Mouse (Mus musculus) erythroblast, embryonic 14.5 days (primary cell): ENCODE measurements around the gene Ccnk. TPM values are rescaled to one million over a fixed set of nuclear protein-coding genes. Genes with fewer than 3 reads are reported as not detected.

Source experiments
- H3K27me3 ChIP-seq: 2 replicates; pipeline ENCODE4 v1.6.1; 2012; ENCODE audit warnings: inconsistent platforms; ENCODE audit not compliant: control insufficient read depth
- H3K36me3 ChIP-seq: 2 replicates; pipeline ENCODE4 v1.6.1; 2012; ENCODE audit warnings: mild to moderate bottlenecking, inconsistent platforms; ENCODE audit not compliant: control insufficient read depth
- H3K4me1 ChIP-seq: 2 replicates; pipeline ENCODE4 v1.6.1; 2012; ENCODE audit warnings: inconsistent platforms; ENCODE audit not compliant: control insufficient read depth
- H3K4me3 ChIP-seq: replicated peaks from 2 replicates; pipeline ENCODE3; 2012; ENCODE audit warnings: moderate library complexity, mild to moderate bottlenecking, inconsistent platforms
- H3K9me3 ChIP-seq: 2 replicates; pipeline ENCODE4 v1.6.1; 2012; ENCODE audit warnings: low read length, inconsistent platforms, mixed read lengths; ENCODE audit not compliant: control insufficient read depth
- GATA1 ChIP-seq: IDR thresholded peaks from 2 replicates; pipeline ENCODE4 v1.6.1; 2012; ENCODE audit warnings: low read length, inconsistent platforms, mixed read lengths
- TAL1 ChIP-seq: IDR thresholded peaks from 3 replicates; pipeline ENCODE4 v1.6.1; 2012; ENCODE audit warnings: low read length, inconsistent platforms, mixed read lengths
- polyA plus RNA-seq: library from polyadenylated mRNA; stranded (reverse); fragments of >175 nt; gene quantifications from 2 replicates; pipeline ENCODE4 v1.2.3, GENCODE M21; 2012

Ccnk gene
- polyA plus RNA-seq = 11.6 and 12.1 TPM in 2 replicates

- peaks cover 53% of the 10 kb centered on the region for H3K36me3 ChIP-seq
- peaks cover 50% of the 10 kb centered on the region for H3K4me1 ChIP-seq
- H3K9me3 ChIP-seq = no peaks in the 10 kb centered on the region
- no peaks in the 10 kb centered on the region for H3K27me3 ChIP-seq
- TF ChIP-seq GATA1 (peak; percentile 65), TAL1 (no peak)
- H3K4me3 ChIP-seq = peak within 1 kb of the TSS; percentile 82
These were observed at the start of gene Ccnk for GRCm38 (mm10) chr12:108179321-108180266. Ccnk (plus strand) TSS chr12:108179579.

- no peaks in the 10 kb centered on the region for H3K4me1 ChIP-seq
- H3K4me3 ChIP-seq = no peak overlapping the region
- no peaks in the 10 kb centered on the region for H3K27me3 ChIP-seq
- TF ChIP-seq TAL1 = no peak
- TF ChIP-seq GATA1 = no peak
- H3K9me3 ChIP-seq = 0 out of 2 replicates have a peak, but pooled peaks cover 2% of the 10 kb centered on the region
- H3K36me3 ChIP-seq = peaks cover 82% of the 10 kb centered on the region
These were observed 46.8 kb upstream of the Ccnk start for GRCm38 (mm10) chr12:108132450-108133070.

GRCm38 (mm10) chr12:108133181-108133580 lies 46.2 kb upstream of the Ccnk start:
- Histone ChIP-seq H3K36me3 (peaks cover 81% of the 10 kb centered on the region), H3K27me3 (no peaks in the 10 kb centered on the region), H3K4me3 (no peak overlapping the region), H3K9me3 (0 out of 2 replicates have a peak, but pooled peaks cover 2% of the 10 kb centered on the region), H3K4me1 (no peaks in the 10 kb centered on the region)
- TF ChIP-seq GATA1 (no peak), TAL1 (no peak)

- H3K27me3 ChIP-seq = no peaks in the 10 kb centered on the region
- H3K9me3 ChIP-seq = no peaks in the 10 kb centered on the region
- H3K4me1 ChIP-seq = no peaks in the 10 kb centered on the region
- TF ChIP-seq GATA1 = no peak
- peaks cover 83% of the 10 kb centered on the region for H3K36me3 ChIP-seq
- no peak overlapping the region for H3K4me3 ChIP-seq
These were observed 43.7 kb upstream of the Ccnk start for GRCm38 (mm10) chr12:108135610-108136208.

- no peaks in the 10 kb centered on the region for H3K27me3 ChIP-seq
- H3K4me1 ChIP-seq = no peaks in the 10 kb centered on the region; the same call in none of the 2 replicates
- TF ChIP-seq GATA1 (no peak), TAL1 (no peak)
- H3K4me3 ChIP-seq = no peak overlapping the region
- no peaks in the 10 kb centered on the region for H3K9me3 ChIP-seq
- H3K36me3 ChIP-seq = peaks cover 74% of the 10 kb centered on the region
These were observed 35.5 kb upstream of the Ccnk start for GRCm38 (mm10) chr12:108143624-108144498.

GRCm38 (mm10) chr12:108145198-108145597 lies 34.2 kb upstream of the Ccnk start:
- peaks cover 77% of the 10 kb centered on the region for H3K36me3 ChIP-seq

GRCm38 (mm10) chr12:108149764-108150163 lies 29.6 kb upstream of the Ccnk start:
- Histone ChIP-seq H3K4me1 (no peaks in the 10 kb centered on the region; the same call in 1 of the 2 replicates), H3K36me3 (peaks cover 95% of the 10 kb centered on the region), H3K27me3 (no peaks in the 10 kb centered on the region), H3K4me3 (no peak overlapping the region), H3K9me3 (no peaks in the 10 kb centered on the region)
- no peak for TF ChIP-seq GATA1
- no peak for TF ChIP-seq TAL1

More at GRCm38 (mm10) chr12:108145198-108145597, 34.2 kb upstream of the Ccnk start:
- Histone ChIP-seq H3K4me1 (no peaks in the 10 kb centered on the region; the same call in none of the 2 replicates), H3K9me3 (no peaks in the 10 kb centered on the region), H3K4me3 (no peak overlapping the region), H3K27me3 (no peaks in the 10 kb centered on the region)
- no peak for TF ChIP-seq TAL1
- TF ChIP-seq GATA1 = no peak

- Histone ChIP-seq H3K36me3 (peaks cover 96% of the 10 kb centered on the region), H3K9me3 (no peaks in the 10 kb centered on the region)
- no peak for TF ChIP-seq GATA1
- no peak for TF ChIP-seq TAL1
These were observed 26.6 kb upstream of the Ccnk start for GRCm38 (mm10) chr12:108152743-108153142.

GRCm38 (mm10) chr12:108159863-108160262 lies 19.5 kb upstream of the Ccnk start:
- TF ChIP-seq GATA1 = no peak
- no peak for TF ChIP-seq TAL1
- H3K4me3 ChIP-seq = no peak overlapping the region
- no peaks in the 10 kb centered on the region for H3K27me3 ChIP-seq
- H3K4me1 ChIP-seq = no peaks in the 10 kb centered on the region
- no peaks in the 10 kb centered on the region for H3K9me3 ChIP-seq
- H3K36me3 ChIP-seq = peaks cover 93% of the 10 kb centered on the region

More at GRCm38 (mm10) chr12:108152743-108153142, 26.6 kb upstream of the Ccnk start:
- Histone ChIP-seq H3K27me3 (no peaks in the 10 kb centered on the region), H3K4me3 (no peak overlapping the region), H3K4me1 (no peaks in the 10 kb centered on the region; the same call in 1 of the 2 replicates)
